Mouse (Mus musculus): Measurements from ENCODE around the gene Fn1.

Gene Fn1

DNA sequence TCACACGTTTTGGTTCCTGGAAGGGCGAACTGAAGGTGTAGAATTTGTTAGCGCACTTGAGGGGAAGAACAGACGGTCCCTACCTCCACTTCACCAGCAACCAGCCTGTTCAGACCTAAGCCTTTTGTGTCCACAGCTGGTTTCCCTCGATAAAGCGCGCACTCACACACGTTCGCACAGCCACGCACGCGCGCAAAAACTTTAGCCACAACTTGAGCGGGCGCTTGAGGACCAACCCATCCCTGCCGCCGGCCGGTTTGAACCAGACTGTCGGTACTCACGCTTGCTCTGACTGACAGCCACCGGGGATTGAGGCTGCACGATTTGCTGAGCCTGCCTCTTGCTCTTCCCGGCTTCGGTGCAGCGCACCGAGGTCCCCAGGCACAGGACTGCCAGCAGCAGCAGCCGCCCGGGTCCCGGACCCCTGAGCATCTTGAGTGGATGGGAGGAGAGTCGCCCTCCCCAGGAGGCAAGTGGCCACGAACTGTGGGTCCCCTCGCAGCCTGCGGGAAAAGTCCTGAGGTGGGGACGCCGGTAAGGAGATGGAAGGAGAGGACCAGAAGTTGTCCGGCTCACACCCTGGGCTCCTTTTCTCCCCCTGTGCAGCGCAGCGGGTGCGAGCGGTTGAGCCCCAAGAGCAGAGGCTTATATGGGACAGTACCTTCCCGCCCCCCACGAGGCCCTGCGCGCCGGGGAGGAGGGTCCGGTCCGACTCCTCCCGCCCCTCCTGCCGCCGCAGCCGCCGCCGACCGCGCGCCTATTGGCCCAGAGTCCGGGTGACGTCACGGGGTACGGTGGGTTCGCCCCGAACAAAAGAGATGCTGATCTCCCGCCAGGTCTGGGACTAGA is at the start of gene Fn1:
Fn1 (minus strand) TSS at position 650 of the 849 bp plus-strand sequence.
- DNase-seq, result peak; percentile 60

DNA sequence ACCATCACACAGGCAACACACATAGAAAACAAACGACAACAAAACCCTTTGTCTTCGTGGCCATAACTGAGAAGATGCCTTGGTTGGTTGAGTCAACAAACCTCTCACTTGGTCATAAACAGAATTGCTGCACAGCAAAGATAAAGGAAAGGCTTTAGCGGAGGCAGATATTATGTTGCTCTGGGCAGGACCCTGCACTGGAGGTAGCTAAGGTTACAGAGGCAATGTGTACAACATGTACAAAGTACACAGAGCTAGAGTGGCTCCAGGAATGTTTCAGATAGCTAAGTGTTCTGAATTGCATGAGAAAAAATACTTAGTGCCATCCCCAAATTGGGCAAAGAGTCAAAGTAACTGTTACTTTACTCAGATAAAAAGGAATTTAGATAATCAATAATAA is 43.1 kb upstream of the Fn1 start:
- no peak for DNase-seq

DNA sequence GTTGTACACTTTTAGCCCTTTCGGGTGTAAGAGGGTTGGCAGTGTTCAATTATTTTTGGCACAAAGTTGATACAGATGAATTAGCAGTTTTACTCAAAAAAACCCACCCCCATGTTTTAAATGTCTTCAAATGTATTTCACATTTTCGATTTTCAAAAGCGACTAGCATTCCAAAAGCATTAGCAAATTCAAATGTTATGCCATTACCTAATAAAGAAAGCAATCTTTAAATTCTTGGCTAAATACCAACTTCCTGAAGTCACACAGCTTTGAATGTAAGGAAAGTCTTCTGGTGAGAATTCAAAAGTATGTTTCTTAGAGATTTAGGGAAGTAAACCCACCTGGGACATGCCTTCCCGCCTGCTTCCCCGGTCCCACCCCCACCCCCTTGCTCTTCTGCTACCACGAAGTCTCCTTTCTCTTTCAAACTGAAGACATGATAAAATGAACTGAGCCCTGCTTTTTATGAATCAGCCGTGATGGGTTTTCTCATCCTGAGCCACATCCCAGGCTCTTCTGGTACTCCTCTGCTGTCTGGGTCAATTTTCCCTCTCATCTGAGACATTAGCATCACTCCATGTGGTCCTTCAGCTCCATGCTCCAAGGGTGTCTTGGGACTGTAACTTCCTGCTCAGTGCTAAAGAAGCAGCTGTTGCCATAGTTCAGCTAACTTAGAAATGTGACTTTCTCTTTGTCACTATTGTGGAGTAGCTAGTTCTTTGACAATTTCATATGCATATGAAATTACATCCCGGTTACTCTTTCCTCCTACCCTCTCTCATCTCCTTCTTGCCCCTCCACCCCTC is 38.7 kb upstream of the Fn1 start:
- no peak for DNase-seq

DNA sequence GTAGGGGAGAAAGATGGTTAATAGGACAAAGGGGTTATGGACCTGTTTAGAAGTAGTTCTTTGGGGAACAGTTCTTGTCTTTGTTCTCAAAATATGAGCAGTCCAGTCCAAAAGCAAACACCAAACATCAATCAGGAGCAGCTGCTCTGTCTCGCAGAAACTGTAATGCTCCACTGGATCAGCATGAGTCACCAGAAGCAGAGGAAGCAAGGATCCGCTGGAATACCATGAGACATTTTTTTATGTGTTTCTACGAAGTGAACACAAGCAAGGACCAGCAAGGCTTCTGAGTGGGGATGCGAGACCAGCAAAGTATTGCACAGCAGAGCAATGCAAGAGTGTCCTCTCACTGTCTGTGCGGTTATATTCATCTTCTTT is 35.9 kb upstream of the Fn1 start:
- DNase-seq, result no peak

DNA sequence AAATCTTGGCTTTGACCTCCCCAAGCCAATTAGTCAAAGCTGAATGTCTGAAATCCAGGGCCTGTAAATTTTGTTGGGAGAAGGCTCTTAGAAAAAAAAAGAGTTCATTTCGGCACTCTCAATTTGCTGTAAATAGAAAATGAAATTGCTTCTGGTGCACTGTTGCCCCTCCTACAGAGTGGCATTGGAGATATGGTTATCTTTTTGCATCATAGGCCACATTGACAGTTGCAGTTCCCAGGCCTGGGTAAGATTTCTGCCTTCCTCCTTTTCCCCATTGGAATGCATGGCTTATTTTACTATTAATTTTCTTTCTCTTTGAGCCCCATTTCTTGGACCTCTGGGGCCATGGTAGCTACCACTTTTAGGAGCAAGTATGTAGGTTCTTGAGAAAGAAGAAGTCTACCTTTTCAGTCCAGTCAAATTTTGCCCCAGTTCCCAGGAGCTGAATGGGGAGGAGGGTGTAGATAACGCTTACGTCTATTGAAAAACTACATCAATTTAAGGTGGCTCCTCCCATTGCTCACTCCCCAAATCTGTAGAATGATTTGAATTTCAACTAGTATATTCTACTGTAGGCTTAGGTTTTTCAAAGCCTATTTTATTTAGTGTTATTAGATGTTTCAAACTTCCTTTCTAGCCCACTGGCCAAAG is 35.4 kb upstream of the Fn1 start:
- no peak for DNase-seq

DNA sequence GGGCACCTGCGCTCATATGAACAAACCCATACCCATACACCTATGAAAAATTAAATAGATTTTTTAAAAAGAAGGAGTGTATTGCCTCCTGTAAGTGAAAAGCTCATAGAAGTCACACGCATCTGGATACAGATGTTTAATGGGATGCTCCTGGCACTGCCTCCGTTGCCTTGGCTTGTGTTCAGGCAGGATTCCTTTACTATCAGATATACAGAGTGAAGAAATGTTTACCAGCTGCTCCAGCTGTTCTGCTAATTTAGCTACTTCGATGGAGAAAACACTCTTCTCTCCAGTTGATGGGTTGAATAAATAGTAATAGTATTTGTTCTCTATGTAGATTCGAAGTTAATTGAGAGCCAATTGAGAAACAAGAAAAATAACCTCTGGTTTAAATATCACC is 33.8 kb upstream of the Fn1 start:
- DNase-seq, result no peak

DNA sequence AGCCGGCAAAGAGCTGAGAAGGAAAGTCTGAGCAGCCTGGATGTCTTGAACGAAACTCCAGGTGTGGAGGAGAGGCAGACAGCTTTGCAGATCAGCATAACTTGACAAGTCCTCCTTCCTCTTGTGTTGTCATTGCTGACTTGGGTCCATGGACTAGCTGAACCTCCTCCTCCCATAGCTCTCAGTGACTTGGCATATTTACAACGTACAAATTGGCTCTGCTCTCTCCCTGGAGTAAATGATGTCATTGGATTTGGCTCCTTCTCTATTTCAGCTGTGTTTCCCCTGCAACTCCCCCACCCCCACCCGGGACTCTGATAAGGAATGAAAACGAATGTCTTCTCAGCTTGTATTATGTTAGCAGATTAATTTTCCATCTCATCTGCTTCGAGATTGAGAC is 30.7 kb upstream of the Fn1 start:
- DNase-seq, result no peak

DNA sequence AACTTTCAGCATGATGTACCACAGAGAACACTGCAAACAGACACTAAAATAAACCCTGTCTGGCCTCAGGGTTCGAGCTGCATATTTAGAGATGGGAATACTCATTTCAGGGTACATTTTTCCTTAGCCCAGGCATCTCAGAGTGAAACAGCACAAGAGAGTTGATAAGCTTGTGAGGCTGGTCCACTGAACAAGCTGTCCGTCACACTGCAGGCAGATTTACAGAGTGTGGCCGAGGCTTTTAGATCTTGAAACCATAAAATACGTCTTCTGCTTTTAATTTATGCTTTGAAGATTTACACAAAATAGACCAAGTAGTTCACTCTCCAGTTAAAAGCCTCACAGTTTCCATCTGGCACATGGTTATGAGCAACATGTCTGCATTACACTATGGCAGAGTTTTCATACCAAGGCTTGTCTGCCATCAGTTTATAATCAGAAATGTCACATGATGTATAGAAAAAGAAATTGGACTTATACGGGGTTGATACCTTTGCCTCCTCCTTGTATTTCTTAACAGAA is 29.3 kb upstream of the Fn1 start:
- no peak for DNase-seq

DNA sequence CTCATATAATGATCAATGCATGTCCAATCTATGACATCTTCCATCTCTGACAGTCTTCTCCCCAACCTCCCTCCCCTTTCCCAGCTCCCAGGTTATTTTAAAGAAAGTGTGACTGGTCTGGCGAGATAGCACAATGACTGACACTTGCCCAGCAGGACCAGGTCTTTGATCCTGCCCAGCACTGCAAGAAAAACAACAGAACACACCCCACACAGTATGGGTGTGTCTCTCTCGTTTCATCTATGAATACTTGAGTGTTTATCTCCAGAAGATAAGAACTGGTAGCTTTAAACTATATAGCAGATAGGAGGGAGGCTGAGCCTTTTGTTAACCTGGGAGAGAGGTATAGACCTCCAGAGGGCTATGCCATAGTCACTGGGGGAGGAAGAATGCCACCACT is 28.3 kb upstream of the Fn1 start:
- no peak for DNase-seq

DNA sequence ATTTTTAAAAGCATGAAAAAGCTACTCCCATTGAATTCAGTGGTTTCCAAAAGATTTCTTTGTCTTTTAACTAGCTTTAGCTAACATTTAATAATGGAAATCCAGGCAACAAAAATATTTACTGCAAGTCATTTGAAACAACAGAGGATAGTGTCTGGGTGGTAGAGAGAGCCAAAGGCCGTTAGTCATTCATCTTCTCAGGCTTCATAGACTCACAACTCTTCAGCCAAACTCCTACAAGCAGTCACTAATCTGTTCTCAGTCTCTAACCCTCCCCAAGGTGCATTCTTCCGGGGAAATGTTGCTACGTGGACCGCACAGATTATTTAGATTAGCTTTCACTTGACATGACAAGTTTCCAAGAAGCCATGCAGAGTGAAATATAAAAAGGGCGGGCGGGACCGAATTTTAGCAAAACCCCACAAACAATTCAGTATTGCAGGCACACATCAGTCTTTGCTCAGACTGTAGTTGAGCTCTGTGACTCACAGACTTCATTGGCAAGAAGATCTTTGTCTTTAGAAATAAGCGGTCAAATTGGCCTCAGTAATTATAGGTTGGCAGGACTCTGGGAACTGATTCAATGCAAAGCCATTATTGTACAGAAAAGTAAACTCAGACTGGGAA is 27.2 kb upstream of the Fn1 start:
- DNase-seq, result no peak

DNA sequence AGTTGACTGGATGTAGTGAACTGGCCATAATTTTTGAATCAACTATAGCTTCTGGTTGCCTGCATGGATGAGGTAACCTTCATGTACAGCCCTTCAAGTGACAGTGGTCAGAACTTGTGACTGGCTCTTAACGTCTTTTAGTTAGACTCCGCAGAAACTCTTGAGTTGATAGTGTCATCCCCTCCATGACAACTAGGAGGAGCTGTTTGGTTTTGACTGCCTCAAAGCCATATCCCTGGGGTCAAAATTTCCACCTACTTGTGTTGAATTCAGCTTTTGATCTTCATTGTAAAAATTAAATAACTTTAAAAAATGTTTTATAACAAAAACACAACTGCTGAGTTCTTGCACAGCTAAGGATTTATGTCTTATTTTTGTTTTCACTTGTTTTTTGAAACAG is 22.4 kb upstream of the Fn1 start:
- no peak for DNase-seq

DNA sequence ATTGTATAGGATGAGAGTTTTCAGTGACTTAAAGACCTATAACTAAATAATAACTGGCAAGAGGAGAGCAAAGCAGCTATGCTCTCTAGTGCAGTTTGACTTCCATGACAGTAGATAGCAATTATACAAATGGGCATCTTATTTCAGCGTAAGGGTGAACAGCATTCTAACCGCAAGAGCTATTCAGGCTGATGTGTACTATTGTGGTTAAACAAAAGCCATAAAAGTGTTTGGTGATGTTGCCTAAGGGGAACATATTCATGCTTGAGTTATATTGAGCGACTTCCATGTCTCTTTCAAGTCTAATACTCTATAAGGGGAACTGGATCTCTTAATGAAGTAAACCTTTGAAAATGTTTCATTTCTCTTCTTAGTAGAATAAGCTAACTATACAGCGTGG is 21.3 kb upstream of the Fn1 start:
- DNase-seq, result no peak

DNA sequence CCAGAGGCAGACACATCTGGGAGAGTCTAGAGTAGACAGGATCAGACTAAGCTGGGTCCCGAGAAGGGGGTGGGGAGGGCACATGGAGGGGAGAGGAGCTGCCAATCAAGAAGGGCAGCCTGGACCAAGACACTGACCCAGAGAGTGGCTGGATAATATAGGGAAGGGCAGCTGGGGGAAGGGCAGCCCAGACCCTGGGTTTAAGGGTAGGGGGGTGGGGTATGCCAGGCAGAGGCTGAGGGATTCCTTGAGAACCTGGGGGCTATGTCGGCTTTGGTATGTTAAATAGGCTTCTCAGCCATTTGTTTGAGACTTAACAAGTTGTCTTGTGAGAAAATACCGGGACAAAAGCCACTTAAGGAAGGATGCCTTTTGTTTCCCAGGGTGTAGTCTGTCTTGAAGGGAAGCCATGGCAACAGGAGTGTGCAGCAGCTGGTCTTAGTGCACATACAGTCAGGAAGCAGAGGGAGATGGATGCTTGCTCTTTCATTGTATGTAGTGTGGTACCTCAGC is 20.5 kb upstream of the Fn1 start:
- DNase-seq, result no peak

DNA sequence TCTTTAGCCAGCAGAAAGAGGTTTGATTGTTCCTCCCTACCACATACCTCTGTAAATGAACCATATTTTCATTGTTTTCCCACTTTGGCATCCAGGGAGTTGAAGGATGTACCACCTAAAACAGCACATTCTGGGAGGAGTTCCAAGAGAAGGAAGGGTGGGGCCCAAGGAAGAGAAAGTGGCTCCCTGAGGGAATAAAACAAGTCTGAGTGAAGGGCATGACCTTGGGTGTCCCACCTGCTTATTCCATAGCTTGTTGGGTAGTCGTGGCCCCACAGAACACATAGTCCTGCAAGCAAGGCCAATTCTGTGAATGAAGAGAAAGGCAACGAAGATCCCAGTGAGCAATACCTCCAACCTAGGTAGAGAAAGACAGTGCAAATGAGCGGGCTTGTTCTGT is 19.3 kb upstream of the Fn1 start:
- DNase-seq, result no peak

DNA sequence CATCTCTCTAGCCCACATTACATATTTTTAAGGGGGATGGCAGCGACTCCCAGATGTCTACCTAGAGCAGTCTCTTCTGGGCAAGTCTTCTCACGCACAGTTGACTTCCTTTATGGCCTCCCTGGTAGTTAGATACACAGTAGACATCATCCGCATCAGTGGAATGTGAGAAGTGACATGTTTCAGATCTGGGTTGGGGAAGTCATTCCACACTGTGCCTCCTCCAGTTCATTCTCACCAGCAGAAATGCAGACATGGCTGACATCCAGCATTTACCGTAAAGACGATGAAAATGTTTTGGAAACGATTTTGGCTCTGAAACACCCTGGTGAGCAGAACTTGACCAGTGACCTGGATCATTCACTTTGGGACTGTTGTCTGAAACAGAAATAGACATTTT is 10.2 kb upstream of the Fn1 start:
- no peak for DNase-seq

DNA sequence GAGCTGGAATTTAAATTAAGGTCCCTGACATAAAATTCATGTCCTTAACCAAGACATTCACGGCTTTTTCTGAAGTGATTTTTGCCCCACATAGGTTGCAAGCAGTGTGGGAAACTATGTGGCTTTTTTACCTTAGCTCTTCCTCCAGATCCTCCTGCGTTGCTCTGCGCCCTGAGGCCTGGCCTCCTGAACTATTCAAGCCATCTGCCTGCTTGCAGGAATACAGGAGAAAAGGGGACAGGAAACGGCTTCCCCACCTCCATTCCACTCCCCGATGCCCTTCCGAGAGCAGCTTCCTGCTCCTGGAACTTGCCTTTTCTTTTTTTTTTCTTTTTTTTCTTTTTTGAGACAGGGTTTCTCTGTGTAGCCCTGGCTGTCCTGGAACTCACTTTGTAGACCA is 5.6 kb upstream of the Fn1 start:
- no peak for DNase-seq

DNA sequence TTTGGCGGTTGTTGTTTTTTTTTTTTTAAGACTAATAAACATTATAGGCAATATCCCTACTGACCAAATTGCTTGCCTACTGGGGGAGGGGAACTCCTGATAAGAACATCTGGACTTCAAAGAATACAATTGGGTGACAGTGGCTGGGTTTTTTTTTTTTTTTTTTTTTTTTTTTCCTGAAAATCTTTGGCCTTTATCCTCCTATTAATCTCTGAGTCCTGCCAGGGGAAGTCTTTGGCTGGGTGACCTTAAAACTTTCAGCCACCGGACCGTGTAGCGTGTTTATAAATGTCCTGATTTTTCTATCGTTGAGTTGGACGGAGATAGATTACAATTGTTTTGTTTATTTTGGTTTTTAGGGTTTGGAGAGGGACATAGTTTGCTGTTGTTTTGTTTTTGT is 3.3 kb upstream of the Fn1 start:
- no peak for DNase-seq

DNA sequence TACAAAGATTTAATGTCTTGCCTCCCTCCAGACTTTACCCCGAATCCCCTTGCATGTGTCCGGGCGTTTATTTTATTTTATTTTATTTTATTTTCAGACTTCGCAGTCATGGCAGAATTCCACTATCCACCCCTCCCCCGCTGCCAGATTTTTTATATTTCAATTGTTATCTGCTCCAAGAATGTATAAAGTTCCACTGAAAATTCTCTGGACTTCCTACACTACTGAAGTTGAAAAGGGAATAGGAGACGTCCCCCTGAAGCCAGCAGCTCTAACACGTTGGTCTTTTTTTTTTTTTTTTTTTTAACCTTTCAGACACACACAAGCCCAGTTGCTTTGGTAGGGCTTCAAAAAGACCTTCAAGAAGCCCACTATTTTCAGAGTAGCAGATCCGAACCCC is 1.2 kb upstream of the Fn1 start:
- no peak for DNase-seq

DNA sequence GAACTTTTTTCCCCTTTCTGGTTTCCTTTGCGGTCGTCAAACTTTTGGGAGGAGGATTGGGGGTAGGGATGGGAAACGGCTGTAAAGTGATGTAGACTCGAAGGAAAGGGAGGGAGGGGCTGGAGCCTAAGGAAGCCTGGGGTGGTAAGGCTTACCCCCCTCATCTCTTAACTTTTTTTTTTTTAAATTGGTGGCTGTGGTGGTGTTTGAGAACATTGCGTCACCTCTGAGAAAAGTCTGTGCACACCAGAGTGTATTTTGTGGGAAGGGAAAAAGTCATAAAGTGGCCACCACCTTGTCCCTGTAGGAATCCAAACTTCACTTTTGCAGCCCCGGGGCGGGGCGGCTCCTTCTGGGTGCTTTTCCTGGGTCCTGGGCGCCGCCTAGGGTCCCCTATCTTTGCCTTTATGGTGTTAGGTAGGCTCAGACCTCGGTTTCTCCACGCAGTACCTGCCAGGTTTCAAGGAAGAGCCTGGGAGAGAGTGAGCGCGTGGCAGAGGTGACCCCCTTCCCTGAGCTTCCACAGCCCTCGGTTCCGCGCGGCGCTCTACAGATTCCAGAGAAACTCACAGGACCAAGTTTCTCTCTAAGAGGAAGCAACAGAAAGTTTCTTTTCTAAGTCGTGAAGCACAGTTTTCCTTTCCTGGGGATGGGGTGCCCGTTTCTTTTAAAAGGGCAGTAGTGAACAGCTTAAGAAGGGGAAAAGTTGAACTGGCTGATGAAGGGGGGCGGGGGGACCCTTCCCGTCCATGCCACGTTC is 580 bp upstream of the Fn1 start:
- no peak for DNase-seq

DNA sequence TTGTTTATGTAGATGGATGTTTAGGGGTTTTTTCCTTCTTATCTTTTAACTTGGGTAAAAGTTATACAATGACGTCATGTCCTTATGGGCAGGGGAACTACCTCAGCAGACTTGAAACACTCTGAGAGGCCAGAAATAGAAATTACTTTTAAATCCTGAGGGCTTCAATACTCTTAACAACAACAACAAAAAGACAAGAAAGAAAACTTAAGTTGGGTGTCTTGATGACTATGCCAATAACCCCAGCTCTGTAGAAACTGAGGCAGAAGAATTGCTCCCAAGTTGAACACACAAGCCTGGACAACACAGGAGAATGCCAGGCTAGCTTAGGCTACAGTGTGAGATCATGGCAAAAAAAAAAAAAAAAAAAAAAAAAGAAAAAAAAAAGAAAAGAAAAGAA is 1.2 kb downstream of the Fn1 start:
- DNase-seq, result no peak

DNA sequence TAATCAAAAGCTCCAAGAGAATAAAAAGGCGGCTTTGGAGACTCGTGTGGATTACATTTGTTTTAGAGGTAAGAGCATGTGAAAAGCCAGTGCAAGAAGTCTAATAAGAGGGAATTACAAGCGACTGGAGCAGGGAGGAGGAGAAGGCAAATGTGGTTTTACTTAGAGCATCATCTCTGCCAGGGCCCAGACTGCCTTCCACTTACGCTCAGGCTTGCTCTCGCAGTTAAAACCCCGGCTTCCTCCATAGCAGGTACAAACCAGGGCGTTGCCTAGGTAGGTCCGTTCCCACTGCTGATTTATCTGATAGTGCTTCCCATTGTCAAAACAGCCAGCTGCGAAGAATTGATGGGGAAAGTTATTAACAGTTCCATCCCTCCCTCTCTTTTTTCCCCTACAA is 1.7 kb downstream of the Fn1 start:
- no peak for DNase-seq

DNA sequence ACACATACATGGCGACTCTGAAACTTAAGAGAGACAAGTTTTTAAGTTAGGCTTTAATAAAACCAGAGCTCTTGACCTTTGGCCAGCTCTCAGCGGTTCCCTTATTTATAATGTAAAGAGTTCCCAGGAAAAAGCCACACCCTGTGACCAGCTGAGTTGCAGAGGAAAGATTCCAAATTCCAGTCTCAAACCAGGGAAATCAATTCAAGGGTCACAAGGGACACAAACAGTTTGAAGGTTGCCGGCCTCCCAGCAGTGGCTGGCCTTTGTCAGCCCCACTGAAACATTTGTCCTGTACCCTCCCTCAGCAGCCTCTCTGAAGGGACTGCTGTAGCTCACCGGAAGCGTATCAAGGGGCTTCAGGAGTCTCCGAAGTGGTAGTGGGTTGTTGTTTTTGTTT is 2.3 kb downstream of the Fn1 start:
- DNase-seq, result no peak
